Mouse (Mus musculus) thymus, adult 2 months (tissue): ENCODE results near the gene 4932438H23Rik.

Experiments
- CTCF ChIP-seq: fragments of 200-500 bp; IDR thresholded peaks from 2 replicates; pipeline ENCODE4 v1.5.1; 2012; ENCODE audit warnings: mild to moderate bottlenecking, control low read depth, low read length, moderate library complexity, borderline replicate concordance; ENCODE audit not compliant: control insufficient read depth, poor library complexity, insufficient read depth; ENCODE audit errors: extremely low read depth
- POLR2A ChIP-seq: fragments of 200-500 bp; IDR thresholded peaks from 2 replicates; pipeline ENCODE4 v1.6.1; 2012; ENCODE audit warnings: mild to moderate bottlenecking, low read length, control low read depth, moderate library complexity; ENCODE audit not compliant: control insufficient read depth, poor library complexity, insufficient read depth; ENCODE audit errors: extremely low read depth

DNA sequence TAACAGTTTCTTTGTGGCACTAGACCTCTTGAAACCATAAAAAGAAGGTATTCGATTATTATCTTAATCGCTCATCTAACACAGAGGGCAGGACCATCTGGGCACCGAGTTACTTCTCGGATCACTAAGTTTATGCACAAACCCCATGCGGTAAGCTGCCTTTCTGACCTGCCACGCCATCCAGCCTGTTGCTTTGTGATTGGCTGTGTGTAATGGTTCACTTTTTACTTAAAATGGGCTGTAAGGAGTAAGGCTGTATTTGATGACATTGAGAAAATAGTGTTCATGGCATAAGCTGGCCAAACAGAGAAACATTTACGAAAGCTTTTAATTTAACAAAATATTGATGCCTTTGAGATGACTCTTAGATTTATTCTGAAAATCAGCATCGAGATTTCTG is at the start of gene 4932438H23Rik:
- no peak for TF ChIP-seq POLR2A
- no peak for TF ChIP-seq CTCF
